Mouse (Mus musculus): ENCODE measurements at regions not wholly inside any gene's neighbourhood (a gene's known extent, or its start where the extent isn't known, plus 50 kb on each side); places are given as distances from the start of the nearest gene placed in this dataset.
A peak's percentile ranks its signal among the peaks of the same experiment; 100 is the strongest.

DNA sequence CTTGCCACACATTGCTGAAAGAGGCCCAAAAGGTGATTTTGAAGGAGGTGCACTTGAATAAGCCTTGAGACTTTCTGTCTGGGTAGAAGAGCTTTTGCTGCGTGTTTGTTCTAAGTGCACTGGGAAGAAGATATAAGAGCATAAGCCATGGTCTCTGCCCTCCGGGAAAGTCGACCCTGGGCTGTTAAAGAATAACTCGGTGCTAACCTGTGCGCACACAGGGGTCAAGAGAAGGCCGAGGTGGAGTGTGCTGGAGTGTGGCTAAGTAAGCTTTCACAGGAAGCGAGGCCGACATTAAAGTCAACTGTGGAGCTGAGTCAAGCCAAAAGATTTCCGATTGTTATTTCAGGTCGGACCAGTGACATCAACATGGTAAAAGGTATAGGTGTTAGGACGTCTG lies 473.0 kb downstream of the Slc4a3 start:
- DNase-seq: peak; percentile 72

DNA sequence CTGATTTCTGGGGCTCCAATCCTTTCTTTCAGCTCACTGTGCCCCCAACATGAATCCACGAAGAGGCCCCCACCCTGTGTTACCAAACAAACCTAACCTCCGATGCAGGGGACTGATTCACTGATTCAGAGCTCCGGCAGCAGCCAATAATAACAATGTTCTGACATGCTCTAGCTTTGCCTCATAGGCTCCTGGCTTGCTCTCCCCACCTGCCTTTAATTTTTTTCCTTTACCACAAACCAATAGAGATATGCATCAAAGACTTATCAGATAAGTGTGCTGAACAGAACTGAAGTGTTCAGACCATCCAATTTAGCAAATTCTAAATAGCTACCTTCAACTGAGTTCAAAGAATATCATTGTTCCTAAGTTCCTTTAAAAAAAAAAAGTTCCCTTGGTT lies 478.6 kb downstream of the Slc4a3 start:
- no peak for DNase-seq

DNA sequence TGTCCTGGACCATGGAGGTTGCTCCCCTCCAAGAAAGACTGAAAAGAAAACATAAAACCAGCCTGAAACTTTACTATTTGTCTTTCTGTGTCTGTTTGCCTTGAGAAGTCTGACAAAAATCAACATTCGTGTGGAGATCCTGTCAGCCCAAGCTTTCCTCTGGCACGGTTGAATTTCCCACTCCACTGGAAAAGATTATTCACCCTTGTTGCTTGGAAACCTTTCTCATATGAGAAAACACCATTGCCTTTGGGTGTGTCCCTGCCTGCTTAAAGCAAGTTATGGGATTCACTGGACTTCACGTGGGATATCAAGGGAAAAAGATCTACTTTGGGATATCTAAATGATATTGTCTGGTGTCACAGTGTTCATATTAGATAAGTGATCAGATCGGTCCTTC lies 479.3 kb downstream of the Slc4a3 start:
- DNase-seq: no peak

DNA sequence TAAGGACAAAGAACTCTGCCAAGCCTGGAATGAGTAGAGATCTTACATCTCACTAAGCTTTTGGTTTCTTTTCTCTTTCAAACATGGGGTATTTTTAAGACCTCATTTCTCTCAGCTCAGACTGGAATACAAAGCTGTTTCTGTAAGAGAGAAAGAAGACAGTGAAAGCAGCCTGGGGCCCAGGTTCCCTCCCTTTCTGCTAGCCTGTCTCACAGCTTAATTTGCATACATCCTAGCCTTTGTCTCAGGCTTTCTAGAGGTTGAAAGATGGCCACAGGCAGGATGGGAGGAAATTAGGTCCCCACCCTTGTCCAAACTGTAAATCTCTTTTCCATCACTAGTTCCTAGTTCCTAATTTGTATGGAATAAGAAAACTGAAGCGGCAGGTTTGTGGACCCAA lies 483.0 kb downstream of the Slc4a3 start:
- DNase-seq: no peak

DNA sequence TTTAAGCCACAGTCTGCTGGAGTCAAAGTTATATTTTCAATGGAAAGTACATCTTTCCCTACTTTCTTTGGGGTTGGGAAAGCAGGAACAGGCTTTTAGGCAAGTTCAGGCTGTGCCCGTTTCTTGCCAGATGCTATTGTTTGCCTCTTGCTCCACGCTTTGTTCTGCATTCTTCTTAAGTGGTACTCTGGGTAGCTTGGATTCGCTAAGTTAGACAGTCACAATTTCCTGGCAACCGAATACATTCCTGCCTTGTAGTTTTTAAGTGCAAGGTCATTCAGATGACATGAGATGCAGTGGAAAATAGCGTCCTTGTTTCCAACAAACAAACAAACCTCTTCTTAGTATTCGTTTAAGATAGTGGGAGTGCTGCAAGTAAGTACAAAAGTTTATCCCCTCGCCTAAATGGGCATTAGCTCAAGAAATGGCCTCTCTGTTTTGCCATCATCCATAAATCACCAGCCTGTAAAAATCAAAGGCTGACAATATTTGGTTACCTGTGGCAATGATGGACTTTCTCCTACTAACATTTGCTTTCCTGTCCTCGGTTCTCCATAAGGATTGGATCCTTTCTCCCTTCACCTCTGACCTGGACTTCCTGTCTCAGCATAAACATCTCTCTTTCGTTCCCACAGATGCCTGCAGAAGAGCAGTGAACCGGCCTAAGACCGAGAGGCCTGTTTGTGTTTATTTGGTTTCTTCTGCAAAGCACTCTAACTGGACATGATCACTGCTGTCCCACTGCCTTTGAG lies 485.3 kb downstream of the Slc4a3 start:
- no peak for DNase-seq

DNA sequence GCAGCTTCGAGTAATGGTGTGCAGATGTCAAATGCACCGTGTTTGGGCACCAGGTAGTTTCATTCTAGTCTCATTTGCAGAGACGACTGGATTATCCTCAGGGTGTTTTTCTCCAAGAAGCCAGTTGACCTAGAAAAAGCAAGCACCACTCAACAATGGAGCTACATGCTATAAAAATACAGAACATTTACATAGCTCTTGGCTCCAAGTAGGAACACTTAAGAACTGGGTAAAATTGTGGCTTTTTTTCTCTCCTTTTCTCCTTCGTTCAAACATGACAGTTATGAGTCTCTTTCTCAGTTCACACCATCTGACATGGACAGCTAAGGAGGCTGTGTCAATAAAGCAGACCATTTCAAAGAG lies 485.8 kb downstream of the Slc4a3 start:
- DNase-seq: no peak

DNA sequence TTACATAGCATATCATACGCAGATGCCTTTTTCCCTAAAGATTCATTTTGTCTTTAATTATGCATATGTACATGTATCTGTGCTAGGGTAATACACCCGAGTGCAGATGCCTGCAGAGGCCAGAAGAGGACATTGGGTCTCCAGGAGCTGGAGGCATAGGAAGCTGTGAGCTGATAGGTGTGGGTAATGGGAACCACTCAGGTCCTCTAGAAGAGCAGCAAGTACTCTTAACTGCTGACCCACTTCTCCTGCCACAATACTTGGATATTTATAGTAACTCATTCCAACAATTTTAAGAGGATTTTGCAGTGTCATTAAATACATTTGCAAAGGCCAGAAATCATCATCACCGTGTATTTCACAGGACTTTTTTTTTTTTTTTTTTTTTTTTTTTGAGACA lies 486.6 kb downstream of the Slc4a3 start:
- no peak for DNase-seq

DNA sequence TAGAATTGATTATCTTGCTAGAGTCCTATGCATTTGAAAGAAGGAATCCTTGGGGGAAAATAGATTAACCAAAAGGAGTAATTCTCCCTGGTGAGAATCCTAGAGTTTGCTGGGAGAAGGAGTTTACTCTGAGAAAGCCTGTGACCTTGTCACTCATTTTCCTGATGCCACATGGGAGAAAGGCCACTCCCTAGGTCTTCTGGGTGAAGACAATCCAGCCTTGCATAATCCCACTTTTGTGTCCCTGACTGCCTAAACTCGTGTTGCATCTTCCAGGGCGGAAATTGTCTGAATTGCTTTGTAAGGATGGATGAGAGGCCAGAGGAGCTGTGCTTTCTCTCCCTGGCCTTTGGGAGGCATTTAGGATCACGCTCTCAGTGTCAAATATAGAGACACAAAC lies 490.2 kb downstream of the Slc4a3 start:
- no peak for DNase-seq

DNA sequence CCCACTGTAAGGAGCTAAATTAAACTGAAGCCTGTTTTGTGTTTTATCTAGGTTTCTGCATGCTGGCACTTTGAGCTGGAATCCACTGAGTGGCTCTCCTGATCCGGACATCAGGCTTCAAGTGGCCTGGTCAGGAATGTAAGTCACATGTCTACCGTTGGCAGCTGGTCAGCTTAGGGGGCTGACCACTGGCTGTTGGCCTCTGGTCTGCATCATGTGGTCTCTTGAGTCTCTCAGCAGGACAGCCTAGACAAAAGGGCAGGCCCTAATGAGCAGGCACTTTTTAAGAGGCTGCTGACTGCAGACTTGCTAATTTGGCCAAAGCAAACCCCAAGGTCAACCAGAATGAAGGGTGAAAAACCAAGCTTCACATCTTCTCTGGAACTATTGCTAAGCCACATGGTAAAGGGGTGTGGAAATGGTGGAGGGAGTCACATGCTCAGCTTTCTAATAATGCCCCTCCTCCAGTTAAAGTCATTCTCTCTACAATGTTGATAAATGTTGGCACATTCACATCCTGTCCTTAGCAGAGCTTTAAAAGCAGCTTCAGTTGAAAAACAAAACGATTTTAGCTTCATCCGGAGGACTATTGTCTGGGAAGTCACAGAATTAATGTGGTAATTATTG lies 493.1 kb downstream of the Slc4a3 start:
- peak; percentile 96 for DNase-seq

DNA sequence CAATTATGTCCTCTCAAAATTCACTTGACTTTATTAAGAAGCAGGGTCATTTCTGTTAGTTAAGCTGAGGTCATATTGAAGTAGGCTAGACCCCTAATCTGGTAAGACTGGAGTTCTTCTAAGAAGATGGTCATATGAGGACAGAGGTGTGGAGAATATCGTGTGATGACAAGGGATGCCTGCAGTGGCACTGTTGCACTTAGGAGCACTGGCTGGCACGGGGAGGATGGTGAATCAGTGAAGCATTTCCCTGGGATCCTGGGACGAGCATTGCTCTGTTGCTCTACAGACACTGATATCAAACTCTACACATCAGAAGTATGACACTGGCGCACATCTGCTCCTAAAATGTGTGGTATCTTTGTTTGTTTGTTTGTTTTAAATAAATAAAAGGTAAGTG lies 493.6 kb downstream of the Slc4a3 start:
- no peak for DNase-seq

DNA sequence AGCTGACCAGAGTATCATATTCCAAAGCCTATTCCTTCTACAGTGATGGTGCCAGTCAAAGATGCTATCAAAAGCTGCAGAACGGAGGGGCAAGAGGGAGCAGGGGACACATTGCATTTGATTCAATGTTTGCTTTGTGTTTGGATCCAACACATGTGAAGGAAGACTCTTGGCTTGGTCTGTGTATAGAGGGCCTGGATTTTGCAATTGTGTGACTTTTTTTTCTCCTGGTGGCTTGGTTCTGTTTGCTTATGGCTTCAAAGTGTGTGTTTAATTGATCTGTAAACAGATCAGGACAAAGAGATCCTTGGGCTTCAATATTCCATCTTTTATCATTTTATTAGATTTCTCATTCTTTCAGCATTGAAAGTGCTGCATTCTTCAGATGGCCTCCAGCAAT lies 504.2 kb downstream of the Slc4a3 start:
- no peak for DNase-seq

DNA sequence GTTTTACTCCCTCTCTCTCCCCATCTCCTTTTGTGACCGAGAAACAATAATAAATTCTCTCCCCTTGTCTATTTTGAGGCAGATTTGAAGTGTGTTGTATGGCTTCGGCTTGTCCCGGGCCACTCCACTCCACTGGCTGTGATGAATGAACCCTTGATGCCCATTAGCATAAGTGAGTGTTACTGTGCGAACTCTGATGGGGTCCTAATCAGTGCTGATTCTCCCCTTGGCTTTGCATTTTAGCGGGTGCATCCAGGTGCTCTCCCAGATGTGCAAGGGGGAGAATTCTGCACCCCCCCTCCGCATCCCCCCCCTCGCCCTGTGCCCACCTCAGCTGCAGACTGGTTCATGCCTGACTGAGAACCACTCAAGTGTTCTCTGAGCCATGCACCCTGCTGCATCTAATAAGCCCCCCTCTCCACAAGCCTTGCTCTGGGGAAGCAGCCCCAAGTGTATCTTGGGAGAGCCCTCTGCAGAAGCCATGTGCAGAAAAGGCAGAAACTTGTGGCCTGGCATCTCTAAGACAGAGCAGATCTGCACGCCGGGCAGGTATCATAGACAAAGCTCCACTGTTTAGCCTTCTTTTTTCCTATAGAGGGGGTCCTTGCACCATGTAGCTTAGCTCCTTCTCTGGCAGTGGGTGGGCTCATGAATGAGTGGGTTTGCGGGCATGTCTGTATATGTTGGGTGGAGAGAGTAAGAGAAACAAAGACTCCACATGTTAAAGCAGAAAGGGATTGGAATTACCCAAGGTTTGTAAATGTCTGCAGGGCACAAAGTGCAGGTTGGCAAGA lies 507.5 kb downstream of the Slc4a3 start:
- no peak for DNase-seq

DNA sequence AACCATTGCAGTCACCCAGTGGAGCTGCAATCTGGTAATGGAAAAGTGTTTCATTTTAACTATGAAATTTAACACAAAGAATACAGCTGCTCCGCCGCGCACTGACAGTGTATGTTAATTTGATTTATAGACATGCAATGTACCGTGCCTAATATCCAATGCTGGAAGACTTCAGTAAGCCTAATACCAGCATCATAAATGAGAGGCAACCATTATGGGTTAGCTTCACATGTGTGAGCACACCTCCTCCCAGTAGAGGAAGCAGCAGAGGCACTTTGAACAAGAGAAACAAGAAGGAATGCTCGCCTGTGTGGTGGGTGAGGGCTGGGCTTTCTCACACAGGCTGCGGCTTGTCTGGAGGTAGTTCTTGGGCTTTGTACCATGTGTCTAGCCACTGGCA lies 519.7 kb downstream of the Slc4a3 start:
- DNase-seq: no peak

DNA sequence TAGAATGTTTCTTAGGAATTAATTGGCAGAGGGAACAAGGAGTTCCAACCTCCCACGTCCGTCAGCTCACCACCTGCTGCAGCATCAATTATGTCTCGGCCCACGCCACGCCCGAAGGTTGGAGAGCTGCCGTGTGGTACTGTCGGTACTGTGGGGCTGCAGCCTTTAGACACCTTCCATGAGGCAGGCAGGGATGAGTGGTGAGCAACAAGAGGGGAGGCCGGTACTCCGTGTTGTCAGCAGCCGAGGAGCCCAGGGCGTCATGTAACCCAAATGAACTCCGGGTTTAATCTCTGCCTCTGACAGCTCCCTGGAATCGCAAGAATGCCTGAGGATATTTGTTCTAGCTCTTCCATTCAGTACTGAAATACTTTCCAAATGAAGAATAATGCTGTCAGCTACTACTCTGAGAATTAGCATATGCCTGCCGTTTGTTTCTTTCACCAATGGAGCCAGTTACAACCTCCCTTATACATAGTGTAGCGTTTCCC lies 524.8 kb downstream of the Slc4a3 start:
- DNase-seq: peak; percentile 3

DNA sequence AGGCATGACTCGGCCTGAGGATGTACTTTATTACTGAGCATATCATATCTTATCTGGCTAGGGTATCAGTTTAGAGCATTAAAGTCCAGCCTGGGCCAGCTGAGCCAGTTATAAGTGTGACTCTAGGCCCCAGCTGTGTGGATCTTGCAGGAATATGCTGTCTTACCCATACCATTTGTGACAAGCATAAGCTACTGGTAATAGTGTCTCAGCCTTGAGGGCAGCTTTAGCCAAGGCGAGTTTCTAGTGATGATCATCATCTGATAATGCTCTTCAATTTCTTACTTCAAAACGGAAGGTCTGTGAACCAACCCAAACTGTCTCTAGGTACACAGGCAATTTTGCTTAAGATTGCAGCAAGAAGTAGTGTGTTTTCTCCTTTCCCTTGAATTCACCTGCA lies 529.1 kb downstream of the Slc4a3 start:
- no peak for DNase-seq

DNA sequence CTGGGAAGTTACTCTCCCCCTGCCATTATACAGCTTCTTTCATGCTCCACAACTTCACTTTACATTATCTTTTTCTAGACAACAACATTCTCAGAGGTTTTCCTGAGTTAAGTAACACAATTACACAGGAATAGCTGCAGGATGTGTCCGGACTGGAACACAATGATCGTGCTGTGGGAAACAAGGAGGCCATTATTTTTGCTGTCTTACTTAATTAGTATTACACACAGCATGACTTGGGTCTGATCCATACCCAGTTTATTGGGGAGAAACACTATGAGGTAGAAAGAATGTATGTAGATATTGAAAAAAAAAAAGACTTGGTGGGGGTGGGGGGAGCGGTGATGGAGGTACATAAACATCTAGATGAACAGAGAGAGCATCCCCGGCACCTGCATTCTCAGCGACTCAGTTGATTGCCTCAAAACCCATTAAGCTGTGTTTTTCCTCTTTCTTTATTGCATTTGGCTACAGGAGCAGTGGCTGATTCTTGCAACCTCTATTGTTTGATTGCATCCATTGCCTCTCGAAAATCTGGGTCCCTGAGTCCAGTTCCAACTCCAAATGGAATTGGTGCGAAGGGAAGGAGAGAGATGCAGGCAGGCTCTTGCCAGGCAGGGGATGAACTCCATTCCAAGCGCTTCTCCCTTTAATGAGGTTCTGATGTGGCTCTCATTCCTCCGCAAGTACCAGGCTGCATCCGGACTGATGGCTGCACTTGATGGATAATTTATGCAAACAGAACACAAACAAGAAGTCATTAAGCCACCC lies 529.8 kb downstream of the Slc4a3 start:
- DNase-seq: no peak

DNA sequence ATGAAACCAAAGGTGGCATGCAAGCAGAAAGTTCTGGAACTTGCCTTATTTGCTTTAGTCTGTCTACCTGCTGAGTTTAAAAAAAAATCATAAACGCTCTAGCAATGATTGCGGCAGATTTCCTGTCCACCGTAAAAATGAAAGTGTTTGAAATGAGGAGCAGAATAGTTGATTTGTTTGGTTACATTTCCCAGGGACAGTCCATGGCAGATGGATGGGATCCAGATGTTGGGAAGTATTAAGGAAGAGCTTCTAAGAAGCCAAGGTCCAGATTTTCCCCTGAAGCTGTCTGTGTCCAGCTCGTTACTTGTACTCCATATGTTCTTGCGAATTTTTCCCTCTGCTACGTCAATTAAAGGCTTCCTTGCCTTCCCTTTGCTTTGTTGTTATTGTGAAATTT lies 534.2 kb downstream of the Slc4a3 start:
- no peak for DNase-seq

DNA sequence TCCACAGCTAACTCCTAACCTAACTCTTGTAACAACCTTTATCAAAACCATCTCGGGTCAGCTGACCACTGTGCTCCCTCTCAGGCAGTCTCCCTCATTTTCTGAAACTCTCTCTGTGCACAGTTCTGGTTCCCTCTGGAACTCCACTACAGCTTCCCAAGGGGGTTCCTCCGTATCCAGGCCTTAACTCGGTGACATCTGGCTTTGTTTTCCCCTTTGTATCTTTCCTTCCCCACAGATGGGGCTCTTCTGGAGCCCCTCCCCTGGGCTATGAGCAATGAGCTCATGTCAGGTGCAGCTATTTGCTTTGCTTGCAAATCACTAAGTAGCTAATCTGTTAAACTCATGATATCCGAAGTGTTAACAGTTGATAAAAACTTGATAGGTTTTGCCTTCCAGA lies 535.6 kb downstream of the Slc4a3 start:
- DNase-seq: no peak

DNA sequence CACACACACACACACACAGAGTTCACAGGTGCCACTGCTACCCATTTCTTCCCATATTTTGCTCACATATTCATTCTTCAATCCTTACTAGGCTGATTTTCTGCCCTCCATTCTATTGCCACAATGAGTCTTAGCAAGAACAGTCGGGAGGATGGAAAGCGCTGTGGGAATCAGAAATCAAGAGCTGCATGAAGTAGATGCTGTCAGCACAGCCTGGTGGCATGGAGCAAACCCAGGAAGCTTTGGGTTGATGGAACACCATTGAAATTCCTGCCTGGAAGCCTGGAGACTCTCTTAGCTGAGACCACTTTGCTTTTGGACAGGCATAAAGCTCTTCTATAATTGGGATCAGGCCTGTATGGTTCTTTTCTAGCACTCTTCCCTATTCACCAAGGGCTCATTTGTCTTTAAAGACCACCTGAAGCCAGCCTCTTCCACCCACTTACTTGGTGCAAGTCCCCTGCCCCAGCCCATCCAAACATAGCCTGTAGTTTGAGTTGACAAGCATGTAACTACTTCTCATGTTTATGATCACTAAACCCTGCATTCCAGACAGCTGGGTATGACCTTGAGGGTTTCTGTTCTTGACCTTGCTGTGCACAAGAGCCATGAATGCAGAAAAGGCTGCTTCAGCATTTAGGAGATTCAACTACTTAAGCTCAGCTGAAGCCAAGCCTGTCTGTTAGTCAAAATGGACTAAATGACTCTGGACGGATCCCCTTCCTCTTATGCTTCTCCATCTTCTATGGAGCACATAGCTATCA lies 537.4 kb downstream of the Slc4a3 start:
- DNase-seq: no peak

DNA sequence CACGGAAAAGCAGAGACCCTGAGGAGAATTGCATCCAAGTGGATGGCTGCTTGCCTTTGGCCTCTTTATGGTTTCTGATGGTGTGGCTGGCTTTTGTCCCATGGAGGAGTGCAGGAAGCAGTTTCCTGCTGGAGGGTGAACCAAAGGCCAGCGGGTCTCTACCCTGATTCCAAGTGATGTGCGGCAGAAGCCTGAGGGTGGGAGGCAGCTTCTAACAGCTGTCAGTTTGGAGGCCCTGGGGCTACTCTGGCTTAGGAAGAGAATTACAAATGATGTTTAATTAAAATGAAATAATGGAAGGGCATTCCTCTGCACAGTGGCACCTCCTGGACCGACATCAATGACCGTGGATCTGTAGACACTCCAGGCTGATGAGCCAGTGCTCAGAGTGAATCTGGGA lies 545.0 kb downstream of the Slc4a3 start:
- no peak for DNase-seq

DNA sequence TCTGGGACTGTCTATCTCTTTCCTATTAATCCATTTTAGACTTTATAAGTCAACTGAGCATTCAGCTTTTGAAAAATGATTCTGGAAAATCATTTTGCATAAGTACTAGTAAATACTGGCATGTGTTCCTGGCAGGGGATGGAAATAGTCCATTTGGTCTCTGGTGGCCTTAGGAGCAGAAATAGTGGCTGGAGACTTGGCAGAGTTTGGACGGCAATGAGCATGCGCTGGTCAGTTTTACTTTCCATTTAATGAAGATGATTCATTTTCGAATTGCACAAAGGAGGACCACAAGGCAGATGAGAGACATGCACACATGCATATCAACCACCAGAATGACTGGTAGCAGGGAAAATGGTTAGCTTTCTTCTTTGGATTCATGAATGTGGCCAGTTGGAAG lies 567.2 kb downstream of the Slc4a3 start:
- DNase-seq: no peak

DNA sequence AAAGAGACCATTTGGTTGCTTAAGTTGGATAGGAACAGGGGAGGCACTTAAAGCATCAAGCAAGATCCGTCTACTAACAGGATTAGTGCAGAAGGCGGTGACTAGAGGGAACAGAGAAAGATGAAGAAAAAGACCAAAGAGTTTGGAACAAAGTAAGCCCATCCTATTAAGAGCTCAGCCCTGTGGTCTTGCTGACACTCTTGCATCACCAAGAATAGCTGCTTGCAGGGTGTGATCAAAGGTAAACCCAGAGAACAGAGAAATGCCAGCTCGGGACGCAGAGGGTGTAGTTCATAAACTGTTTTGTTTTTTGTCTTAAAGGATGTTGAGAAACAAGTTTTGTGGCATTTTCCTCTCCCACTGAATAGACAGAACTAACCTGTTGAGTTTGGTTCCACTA lies 574.8 kb downstream of the Slc4a3 start:
- DNase-seq: no peak

DNA sequence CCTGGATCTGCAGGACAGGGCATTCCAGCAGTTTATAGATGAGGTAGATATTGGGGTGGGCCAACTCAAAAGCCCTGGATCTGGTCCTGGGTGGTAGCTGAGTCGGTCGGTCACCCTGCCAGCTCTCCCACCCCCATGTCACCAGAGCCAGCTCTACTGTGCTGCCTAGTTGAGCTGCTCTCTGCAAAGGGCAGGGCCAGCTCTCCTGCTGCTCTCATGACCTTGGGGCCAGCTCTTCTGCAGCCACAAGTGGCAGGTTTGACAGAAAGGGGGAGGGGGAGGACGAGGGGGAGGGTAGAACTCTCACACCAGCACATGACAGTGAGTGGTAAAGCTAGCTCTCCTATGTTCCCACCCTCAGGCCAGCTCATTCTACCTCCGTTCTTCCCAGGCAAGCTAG lies 584.3 kb downstream of the Slc4a3 start:
- no peak for DNase-seq

Data from kidney, adult 11 months (tissue).